Mouse (Mus musculus) MEL-GATA-1-ER (cell line): ENCODE data around the gene Ncor2.
A peak's percentile ranks its signal among the peaks of the same experiment; 100 is the strongest.
"Not testable (repeated sequence)": the region's sequence is repeated elsewhere in the genome, so short reads cannot be mapped to it uniquely, and the experiment has no call there.

Experiments
- DNase-seq: peaks from one replicate; pipeline ENCODE4 v3.0.0-alpha.2; 2012; ENCODE audit warnings: low read depth; ENCODE audit errors: extremely low read depth

Ncor2 gene

DNA sequence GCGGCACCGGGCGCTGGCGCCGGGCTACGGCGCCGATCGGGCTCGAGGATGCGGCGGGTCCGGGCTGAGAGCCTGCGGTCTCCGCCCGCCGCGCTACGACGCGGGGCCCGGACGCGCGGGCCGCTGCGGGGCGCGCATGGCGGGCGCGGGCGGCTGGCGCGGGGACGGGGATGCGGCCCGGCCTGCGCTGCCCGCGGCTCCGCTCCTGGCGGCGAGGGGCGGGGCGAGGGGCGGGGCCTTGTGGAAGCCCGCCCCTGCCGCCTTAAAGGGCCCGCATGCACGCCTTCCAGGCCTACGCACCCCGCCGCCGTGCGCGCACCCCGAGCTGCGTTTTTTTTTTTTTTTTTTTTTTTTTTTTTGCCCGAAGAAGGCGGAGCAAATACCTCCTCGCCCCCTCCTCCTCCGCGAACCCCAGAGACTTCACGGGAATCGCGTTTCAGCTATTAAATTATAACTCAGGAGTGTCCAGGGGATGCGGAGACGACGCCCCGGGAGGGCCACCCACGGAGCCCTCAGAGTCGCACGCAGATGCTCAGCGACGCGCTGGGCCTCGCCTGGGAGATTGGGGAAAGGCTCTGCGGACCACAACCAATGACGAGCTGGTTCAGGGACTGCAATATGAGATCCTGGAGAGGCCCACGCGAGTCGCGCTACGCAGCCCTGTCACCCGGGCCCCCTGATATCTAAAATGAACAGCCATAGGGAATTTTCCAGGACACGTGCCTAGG is at the start of gene Ncor2:
Ncor2 (minus strand) TSS at position 213 of the 728 bp plus-strand sequence.
- DNase-seq = peak; percentile 50

DNA sequence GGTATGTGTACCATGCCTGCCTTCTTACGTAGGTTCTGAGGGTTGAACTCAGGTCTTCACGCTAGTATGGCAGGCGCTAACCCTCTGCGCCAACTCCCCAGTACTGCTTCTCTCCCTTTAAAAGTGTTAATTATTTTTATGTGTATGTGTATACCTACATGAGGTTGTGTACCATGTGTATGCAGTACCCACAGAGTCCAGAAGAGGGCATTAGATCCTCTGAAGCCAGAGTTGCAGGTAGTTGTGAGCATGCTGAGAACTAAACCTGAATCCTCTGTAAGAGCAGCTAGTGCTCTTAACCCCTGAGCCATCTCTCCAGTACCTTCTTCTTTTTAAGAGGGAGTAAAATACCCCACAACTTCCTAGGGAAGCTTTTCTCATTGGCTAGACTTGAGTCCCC is 48.7 kb upstream of the Ncor2 start:
- no peak for DNase-seq

DNA sequence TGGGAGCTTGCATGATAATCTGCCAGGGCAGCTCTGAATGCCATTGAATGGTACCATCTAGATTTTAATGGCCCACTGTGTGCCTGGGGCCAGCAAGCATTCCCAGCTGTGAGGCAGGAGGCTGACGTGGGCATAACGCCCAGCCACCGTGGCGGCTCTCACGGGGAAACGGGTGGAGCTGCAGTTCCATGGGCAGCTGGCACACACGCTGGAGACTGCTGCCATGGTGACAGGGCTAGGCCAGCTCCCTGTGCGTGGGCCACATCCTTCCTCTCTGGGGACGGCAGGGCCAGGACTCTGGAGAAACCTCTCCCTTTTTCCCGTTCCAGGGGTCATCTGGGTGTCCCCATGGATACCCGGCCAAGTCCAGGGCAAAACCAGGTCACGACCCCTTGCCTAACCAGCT is 47.2 kb upstream of the Ncor2 start:
- no peak for DNase-seq

DNA sequence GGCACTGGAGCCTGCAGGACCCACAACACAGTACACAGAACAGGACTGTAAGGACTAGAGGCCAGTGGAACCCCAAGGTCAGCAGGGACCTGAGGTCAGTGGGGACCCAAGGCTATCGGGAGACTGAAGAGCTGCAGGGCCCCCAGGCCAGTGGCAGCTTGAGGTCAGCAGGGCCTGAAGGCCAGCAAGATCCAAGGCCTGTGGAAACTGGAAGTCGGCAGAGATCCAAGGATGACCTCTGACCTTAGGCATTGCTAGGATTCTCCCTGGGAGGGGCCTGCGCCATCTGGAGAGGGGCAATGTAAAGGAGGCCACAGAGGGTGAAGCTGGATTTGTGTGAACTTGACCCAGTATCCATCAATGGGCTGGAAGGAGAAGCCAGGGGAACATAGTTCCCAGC is 45.9 kb upstream of the Ncor2 start:
- no peak for DNase-seq

DNA sequence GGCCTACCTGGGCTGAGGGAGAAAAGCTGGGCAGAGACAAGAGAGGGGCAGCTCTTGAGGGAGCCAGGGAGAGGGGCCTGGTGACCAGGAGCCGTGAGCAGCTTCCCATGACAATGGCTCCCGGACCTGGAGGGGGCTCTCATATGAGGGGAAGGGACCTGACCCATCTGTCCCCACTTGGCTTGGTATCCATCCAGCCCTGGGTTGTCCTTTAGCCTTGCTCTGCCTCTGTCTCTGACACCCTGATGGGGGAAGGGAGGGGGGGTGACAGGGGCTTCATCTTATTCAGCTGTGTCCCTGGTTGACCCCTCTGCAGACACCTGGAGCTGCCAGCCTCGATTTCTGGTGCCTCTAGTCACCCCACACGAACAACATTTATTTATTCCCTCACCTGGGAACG is 44.9 kb upstream of the Ncor2 start:
- DNase-seq = no peak

DNA sequence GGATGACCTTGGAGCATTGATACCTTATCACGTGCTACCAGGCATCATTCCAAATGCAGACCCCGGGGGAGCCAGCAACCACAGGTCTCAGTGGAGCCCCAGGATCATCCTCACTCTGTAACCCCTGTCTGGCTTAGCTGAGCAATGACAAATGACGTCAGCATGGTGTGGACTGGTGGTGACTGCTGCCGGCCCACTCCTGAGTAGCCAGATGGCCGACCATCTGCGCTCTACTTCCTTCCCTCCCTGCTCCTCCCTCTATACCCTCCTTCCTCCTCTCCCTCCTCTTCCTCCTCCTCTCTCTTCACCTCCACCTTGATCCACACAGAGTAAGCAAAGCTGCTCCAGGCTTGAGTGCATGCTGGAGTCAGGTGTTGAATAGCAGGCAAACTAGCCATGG is 43.7 kb upstream of the Ncor2 start:
- no peak for DNase-seq

DNA sequence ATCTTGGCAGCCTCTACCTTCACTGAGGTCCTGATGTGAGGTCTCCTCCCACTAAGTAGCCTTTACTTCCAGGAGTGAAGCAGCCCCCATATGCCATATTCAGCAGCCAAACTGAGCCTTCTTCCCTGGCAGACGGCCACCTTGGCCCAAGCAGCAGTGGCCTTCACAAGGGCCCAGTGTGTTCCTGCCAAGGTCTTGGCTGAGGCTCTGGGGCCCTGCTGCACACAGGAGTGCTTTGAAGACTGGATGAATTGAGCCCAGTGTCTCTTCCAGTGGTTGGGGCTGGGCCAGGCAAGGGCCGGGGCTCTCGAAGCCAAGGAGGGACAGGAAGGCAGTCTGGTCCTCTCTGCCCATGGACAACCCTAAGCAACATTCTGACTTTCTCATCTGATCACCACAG is 42.8 kb upstream of the Ncor2 start:
- no peak for DNase-seq

DNA sequence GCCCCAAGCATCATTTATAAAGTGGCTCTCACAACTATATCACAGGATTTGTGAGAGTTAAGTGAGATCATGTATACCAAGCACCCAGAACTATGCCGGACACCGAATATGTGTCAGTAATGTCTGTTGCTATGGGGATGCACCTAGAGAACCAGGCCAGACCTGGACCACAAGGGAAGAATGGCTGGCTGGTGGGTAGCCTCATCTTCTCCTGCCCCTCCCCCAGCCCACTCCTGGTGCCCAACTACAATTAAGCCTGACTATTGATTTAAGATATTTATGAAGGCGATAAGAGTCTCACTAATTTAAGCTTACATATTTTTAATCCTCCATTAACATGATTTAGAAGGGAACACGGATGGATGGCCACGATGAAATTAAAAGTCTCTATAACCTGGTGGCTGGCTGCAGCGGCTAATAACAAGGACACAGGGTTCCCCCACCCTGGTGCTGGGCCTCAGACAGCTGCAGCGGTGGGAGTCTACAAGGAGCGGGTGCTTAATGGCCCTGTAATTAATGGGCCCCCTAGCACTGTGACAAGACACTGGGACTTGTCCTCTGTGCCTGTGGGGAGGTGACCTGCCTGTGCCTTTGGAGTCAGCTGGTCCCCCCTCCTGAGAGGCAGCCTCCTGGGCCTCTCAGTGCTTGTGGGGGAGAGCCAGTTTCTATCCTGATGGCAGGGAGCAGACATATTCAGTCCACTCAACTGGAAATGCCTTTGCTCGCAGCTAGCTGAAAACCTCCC is 38.6 kb upstream of the Ncor2 start:
- no peak for DNase-seq

DNA sequence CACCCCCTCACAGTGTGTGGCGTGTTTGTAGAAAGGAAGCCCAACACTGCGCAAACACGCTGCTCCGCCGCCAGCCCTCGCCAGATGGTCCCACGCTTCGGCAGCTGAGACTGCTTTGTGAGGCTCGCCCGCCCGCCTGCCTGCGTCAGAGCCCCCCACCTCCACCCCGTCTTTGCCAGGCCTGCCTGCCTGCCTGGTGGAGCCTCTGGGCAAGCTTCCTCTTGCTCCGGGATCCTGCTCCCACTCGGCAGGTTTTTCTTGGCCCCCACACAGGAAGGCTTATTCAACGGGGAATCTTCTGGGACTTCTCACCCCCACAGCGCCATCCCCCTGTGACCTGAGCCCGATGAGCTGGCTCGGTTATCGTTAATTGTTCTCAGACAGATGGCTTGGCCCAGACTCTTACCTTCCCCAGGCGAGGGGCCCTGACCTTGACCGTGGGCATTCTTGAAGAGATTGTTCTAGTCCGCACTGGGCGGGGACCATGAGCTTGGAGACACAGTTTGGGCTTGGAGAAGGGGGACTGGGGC is 37.0 kb upstream of the Ncor2 start:
- DNase-seq = no peak

DNA sequence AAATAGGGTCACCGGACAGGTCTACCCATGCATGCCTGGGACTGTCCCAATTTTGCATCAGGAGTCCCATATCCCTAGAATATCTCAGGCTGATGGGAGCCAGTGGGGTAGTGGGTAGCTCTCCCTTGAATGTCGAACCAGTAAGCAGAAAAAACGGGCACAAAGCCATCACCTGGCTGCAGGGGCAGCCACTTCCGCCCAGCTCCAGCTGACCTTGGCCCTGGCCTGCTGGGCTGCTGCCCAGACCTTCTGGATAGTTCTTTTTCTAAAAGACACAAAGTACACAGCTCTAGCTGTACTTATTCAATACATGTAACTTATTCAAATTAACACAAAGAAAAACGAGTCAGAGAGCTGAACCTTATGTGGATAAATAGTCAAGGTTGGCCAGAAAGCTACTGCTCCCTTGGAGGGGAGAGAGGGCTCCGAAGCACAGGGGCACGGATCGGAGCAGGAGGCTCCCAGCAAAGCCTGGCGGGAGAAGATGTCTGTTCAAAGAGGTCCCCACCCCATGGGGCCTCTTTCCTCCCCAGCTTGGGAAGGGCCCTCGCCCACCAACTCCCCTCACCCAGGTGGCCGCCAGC is 36.4 kb upstream of the Ncor2 start:
- no peak for DNase-seq

DNA sequence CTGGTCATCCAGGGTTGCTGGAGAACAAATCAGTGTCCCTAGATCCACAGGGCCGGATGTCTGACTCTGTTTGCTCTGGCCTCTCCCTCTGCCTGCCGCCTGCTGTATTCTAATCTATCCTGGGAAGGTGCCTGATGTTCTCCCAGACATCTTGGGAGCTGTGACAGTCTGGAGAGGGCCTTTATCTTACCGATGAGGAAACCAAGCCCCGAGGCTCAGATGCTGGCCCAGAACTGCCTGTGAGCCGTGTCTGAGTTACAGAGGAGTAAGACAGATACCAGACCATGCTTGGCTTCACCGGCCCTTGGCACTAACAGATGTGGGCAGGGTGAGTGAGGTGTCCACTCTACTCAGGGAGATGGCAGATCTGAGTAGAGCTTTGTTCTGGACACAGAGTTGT is 35.0 kb upstream of the Ncor2 start:
- DNase-seq = no peak

DNA sequence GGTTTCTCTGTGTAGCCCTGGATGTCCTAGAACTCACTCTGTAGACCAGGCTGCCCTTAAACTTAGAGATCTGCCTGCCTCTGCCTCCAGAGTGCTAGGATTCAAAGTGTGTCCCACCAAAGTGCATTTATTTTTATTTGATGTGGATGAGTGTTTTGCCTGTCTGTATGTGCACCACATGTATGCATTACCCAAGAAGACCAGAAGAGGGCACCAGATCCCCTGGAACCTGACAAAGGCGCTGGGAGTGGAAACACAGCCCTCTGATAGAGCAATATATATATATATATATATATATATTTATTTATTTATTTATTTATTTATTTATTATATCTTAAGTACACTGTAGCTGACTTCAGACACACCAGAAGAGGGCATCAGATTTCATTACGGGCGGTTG is 25.9 kb upstream of the Ncor2 start:
- not testable (repeated sequence) for DNase-seq

DNA sequence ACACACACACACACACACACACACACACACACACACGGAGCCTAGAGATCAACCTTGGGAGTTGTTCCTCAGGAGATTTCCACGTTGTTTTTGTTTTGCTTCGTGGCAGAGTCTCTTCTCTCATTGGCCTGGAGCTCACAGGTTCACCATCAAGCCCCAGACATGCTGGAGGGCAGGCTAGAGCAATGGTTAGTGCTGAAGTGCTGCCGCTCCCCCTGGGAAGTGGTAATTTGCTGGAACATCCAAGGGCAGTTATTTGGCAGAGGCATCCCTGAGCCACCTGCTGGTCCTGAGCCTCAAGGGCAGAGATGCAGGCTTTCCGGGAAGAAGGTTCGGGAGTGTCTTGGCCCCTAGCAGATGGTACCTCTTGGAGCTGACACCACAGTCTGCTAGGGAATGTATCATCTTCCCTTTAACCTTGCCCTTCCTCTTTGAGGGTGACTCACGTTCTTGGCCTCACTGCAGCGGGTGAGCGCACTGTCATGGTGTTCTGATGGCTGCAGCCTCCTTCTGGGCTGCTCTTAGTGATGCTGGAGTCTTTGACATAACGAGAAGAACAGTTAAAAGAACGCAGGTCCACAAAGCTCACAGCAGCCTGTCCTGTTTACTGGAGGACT is 25.3 kb upstream of the Ncor2 start:
- no peak for DNase-seq

DNA sequence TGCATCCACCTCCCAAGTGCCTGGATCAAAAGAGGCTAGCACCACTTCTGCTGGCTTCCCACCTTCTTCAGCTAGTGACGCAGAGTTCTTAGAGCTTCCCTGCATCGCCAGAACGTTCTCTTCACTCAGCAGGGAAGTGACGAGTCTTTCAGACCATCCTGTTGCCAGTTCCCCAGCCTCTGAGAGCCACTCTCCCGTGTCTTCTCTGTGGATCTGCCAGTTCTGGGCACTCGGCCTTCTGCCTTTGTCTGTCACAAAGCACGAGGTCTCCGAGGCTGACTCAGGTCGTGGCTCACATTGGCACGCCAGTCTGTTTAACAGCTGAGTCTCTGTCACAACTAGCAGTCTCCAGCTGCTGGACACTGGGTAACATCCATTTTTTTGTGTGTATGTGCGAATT is 24.7 kb upstream of the Ncor2 start:
- no peak for DNase-seq

DNA sequence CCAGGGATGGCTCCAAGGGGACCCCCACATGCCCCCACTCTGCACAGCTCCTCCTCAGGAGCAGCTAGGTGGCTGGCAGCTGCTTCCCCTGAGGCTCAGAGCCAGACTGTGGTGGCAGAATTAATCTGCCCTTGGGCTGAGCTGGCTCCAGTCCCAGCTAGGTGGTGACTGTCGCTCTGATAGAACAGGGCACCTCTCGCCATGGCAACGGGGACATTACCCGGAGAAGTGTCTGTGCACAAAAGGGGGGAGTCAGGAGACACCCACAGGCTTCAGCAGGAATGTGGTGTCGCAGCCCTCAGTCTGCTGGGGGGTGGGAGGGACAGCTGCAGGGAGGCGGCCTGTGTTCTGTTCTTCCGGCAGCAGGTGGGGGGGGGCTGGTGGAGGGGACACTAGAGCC is 24.1 kb upstream of the Ncor2 start:
- no peak for DNase-seq

DNA sequence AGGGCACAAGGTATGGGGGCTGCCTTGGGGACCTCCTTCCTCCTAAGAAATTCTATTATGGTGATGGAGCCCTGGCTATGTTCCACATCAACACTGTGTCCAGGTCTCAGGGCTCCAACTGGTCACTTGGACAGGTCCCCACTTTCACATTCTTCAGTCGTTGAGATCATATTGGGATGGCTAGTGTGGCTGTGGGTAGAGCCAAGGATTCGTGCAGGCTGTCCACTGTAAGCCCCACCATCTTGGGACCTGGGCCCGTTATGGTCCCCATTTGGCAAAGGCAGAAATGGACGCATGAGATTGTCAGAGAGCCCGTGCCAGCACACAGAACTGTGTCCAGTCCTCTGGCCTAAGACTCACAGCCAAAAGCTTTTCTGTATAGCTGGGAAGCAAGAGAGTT is 23.1 kb upstream of the Ncor2 start:
- no peak for DNase-seq

DNA sequence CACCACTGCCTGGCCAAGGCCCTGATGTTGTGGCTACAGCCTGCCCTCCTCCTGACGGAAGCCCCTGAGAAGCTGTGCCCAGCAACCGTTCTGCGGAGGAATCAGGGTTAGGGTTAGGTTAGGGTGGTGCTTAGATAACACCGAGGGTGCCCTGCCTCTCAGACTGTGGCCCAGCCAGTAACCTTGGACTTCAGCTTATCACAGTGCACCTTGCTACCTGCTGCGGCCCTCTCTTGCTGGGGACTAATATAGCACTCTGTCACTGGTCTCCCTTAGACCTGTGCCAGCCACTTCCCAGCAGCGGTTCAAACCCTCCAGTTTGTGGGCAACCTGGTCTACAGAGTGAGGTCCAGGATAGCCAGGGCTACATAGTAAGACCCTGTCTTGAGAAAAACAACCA is 20.1 kb upstream of the Ncor2 start:
- DNase-seq = no peak

DNA sequence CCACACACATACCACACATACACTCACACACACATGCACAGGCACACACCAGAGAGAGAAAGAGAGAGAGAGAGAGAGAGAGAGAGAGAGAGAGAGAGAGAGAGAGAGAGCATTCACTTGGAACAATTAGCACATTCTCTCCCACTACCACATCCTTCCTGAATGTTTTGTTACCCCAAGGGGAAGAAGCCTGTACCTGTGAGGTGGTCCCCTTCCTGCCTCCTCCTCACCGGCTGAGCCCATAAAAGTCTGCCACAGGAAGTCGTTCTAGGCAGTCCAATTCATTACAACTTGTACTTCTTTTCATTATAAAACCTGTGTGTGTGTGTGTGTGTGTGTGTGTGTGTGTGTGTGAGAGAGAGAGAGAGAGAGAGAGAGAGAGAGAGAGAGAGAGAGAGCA is 18.3 kb upstream of the Ncor2 start:
- not testable (repeated sequence) for DNase-seq

DNA sequence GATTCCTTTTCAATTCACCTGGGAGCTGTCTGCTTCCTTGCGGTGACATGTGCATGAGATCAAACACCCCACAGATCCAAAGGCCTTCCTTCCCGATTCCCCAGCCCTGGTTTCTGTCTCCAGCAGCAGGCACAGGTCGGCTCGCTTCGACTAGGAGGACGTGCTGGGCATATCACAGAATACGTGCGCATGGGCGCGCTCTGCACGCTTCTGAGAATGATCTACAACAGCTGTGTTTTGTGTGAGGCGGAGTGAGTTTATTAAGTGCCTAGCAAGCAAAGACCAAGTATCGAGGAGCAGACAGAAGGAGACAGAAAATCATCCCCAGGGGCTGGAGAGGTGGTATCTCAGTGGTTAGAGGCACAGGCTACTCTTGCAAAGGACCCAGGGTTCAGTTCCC is 17.0 kb upstream of the Ncor2 start:
- DNase-seq = no peak

DNA sequence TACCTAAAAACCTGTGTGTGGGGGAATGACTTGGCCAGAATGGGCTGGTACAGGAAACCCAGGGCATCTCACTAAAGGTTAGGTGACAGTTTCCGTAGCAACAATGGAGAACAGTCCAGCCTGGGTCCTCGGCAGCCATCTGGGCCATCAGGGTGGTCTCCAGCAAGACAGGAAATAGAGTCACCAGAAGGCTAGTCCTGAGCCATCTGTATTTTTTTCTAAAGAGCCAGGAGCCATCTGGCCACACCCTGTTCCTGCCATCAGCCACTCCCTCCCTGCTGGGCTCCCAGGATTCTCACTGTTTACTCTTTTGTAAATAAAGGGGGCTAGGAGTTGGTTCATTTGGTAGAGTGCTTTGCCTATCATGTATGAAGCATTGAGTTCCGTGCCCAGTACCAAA is 16.1 kb upstream of the Ncor2 start:
- DNase-seq = no peak

DNA sequence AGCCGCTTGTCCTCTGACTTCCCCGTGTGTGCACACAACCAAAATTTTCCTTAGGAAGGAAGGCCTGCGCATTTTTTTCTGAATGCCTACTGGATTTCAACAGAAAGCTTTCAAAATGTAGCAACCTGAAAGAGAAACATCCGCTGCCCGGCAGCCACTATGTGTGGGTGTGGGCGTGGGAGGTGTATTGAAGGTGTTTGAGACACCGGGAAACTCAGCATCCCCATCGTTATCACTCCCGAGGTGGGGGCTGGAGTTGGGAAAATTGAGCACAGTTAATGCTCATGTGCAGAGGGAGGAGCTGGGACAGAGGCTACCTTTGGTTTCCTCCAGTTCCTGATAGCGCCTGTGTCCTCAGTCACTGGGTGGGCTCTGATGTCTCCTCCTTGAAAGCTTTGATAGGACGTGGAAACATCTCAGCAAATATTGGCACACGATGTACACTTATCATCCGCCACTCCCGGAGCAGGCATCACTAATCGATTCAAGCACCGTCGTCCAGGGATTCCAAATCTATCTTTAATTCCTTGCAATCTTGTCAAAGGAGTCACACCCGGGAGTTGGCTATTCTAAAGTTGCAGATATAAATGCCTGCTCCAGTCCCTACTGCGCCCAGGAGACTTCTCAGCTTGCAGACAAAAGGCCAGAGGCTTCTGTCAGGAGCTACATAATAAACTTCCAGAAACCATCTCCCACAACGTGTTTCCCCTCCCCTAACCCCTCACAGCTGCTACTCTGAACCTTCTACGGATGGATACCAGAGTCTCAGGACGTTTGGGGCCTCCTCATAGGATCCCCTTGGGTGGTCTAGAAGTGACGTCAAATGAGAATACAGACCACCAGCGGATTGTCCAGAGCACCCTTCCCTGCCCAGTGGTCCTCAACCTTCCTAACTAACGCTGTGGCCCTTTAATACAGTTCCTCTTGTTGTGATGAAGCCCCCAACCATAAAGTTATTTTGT is 14.7 kb upstream of the Ncor2 start:
- DNase-seq = no peak
